Mouse (Mus musculus) lung, postnatal 25 days (tissue): ENCODE data around the gene Ttbk1.

Source experiments
- DNase-seq: peaks from one replicate; pipeline ENCODE4 v3.0.0; 2022; ENCODE audit warnings: low spot score

The Ttbk1 gene

GRCm38 (mm10) chr17:46476601-46477000, 10.9 kb downstream of the Ttbk1 start:
- no peak for DNase-seq

- no peak for DNase-seq
These were observed 19.6 kb downstream of the Ttbk1 start for GRCm38 (mm10) chr17:46467830-46468229.

- DNase-seq, result no peak
These were observed 25.2 kb downstream of the Ttbk1 start for GRCm38 (mm10) chr17:46462226-46462625.

- no peak for DNase-seq
These were observed 26.1 kb downstream of the Ttbk1 start for GRCm38 (mm10) chr17:46461347-46461746.

- no peak for DNase-seq
These were observed 26.8 kb downstream of the Ttbk1 start for GRCm38 (mm10) chr17:46460673-46461072.

DNA sequence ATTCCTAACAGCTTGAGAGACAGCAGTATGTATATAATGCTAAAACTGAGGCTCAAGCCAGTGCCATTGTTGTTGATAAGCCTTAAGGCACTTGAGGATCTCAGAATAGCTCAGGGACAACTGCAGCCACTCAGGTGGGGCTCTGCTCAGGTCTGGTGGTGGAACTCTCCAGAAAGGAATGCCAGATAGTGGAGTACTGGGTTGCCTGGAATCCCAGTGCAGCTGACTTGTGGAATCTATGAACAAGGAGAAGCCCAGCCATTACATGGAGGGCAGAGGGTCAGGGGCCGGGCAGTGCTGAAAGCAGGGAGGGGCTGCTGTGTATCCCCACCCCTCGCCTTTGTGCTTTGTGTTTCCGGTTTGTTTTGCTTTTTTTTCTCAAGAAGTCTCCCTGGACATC, 29.0 kb downstream of the Ttbk1 start:
- DNase-seq, result no peak

DNA sequence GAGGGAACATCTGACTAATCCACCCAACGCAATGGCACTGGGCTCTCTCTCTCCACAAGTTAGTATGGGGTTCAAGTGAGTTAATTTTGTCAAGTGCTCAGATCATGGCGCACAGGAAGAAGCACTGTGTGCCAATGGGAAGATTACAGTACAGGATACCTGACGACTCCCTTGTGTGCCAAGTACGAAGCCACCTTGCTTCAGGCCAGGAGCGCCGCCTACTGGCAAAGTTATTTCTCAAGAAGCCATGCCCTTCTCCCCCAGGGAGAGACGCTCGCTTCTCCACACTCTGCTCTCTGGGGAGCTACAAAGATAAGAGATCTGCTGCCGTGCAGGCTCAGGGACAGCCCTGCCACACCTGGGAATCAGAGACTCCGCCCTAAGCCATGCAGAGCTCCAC, 29.7 kb downstream of the Ttbk1 start:
- peak; percentile 21 for DNase-seq

DNA sequence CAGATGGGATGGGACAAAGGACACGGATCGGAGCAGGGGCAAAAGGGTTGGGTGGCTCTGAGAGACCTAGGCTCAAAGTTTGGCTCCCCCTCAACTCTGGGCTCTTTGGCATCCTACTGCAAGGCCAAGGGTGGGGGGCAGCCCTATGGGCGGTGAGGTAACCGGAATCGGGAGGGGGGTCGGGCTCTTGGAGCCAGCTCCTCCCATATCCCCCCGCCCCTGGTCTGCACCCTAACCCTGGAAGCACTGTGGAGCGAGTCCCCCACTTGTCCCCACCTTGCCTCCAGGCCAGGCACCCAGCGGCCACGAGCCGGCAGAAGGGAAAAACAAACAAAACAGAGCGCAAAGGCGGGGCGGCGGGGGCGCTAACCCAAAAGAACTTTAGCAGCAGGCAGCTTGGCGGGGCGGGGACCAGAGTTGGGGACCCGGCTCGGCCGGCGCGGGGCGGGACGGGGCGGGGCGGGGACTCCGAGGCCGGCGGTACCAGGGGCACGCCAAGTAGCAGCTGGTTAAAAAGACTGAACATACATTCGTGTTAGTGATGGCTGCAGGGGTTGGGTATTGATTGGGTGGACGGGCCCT, 32.3 kb downstream of the Ttbk1 start:
- peak; percentile 12 for DNase-seq

GRCm38 (mm10) chr17:46454539-46454938, 32.9 kb downstream of the Ttbk1 start:
- DNase-seq, result no peak

DNA sequence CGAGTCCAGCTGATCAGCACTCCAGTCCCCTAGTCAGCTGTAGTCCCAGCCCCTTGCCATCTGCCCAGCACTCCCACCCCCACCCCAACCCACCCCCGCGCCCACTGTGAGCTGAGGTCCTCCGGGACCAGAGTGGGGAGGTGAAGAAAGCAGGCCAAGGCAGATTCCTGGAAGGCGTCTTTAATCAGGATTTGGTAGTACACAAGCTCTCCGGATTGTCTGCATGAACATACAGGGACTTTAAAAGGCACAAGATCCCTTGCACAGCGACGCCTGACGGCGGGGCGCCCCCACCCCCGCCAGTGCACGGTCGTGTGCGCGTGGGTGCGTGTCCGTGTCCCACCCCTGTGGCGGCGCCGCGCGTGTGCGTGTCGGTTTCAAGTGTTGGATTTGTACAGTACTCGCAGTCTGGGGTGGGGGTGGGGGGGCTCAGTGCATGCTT, 33.5 kb downstream of the Ttbk1 start:
- no peak for DNase-seq

GRCm38 (mm10) chr17:46453302-46453948, 34.0 kb downstream of the Ttbk1 start:
- no peak for DNase-seq

- DNase-seq, result no peak
These were observed 34.8 kb downstream of the Ttbk1 start for GRCm38 (mm10) chr17:46452683-46453082.

GRCm38 (mm10) chr17:46446264-46446663, 41.2 kb downstream of the Ttbk1 start:
- DNase-seq, result no peak

GRCm38 (mm10) chr17:46444839-46445579, 42.5 kb downstream of the Ttbk1 start:
- DNase-seq, result no peak

GRCm38 (mm10) chr17:46439176-46439575, 48.3 kb downstream of the Ttbk1 start:
- DNase-seq, result no peak

DNA sequence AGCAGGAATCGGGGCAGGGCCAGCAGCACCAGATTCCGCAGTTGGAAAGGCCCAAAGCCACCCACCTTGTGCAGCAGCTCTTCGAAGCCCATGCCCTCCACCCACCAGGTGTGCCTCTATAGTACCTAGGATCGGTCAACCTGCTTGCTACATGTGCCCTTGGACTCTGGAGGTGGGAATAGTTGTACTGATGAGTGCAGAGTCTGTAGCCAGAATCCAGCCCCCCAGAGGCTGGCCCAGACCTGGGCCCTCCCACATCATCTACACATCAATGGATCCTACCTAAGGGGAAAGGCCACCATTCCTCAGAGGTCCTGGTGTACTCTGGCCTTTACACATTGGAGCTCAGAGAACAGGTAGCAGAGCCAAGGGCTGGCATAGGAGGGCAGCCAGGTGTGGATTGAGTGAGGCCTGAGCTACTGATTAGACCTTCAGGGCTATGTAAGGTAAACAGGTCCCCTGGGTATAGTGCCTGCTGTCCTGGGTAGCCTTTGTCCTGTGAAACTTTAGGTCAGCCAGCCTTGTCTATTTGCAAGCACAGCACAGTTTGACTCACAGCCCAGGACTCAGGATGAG, 49.1 kb downstream of the Ttbk1 start, which contains the start of gene Slc22a7:
TSS of gene Slc22a7 (minus strand) at position 160 of the 576 bp plus-strand sequence.
- no peak for DNase-seq

- no peak for DNase-seq
These were observed 50.7 kb downstream of the Ttbk1 start for GRCm38 (mm10) chr17:46436672-46437366.

GRCm38 (mm10) chr17:46433627-46434026, 53.8 kb downstream of the Ttbk1 start:
- no peak for DNase-seq

DNA sequence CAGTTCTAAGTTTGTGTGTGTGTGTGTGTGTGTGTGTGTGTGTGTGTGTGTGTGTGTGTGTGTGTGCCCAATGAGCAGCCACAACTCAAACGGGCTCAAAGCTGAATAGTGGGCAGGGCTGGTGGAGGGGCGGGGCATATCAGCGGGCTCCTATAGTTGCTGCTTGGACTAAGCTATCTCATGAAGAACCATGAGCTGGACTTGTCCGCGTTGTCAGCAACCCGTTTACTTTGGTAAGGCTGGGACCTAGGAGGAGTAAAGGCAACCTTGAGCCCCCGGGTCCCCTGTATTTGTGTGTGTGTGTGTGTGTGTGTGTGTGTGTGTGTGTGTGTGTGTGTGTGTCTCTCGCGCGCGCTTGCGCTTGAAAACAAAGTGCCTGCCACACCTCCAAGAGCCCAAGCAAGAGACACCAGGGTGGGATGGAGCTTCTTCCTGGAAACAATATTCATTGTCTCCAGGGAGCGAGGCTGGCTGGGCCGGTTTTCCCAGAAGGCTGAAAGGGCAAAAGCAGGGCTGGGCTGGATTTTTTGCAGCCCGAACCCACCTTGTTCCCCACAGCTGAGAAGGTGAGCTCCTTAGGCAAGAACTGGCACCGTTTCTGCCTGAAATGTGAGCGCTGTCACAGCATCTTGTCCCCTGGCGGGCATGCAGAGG, 58.6 kb downstream of the Ttbk1 start, which contains the start of gene Crip3:
TSS of gene Crip3 (plus strand) at position 166 of the 654 bp plus-strand sequence.
- DNase-seq, result no peak

GRCm38 (mm10) chr17:46426496-46426895, 61.0 kb downstream of the Ttbk1 start:
- DNase-seq, result no peak

- no peak for DNase-seq
These were observed 67.8 kb downstream of the Ttbk1 start for GRCm38 (mm10) chr17:46419717-46420116.

- peak; percentile 23 for DNase-seq
These were observed 68.8 kb downstream of the Ttbk1 start for GRCm38 (mm10) chr17:46418628-46419027.
